Mouse (Mus musculus) ES-CJ7 (cell line): ENCODE results near the gene Hist1h2bb.
A peak's percentile ranks its signal among the peaks of the same experiment; 100 is the strongest.
"Not testable (repeated sequence)": the region's sequence is repeated elsewhere in the genome, so short reads cannot be mapped to it uniquely, and the experiment has no call there.

Experiments used
- DNase-seq: peaks from one replicate; pipeline ENCODE4 v3.0.0; 2011; ENCODE audit warnings: low read depth, low spot score

The Hist1h2bb gene

GRCm38 (mm10) chr13:23746201-23747080 is at the start of gene Hist1h2bb:
Hist1h2bb (plus strand) TSS chr13:23746734.
- peak; percentile 98 for DNase-seq

GRCm38 (mm10) chr13:23697491-23698299 is 48.8 kb upstream of the Hist1h2bb start:
- DNase-seq = peak; percentile 82

GRCm38 (mm10) chr13:23698300-23698693 is 48.2 kb upstream of the Hist1h2bb start, which contains the start of gene Hist1h4c:
Hist1h4c (minus strand) TSS chr13:23698454.
- DNase-seq = peak; percentile 98

- no peak for DNase-seq
These were observed 47.5 kb upstream of the Hist1h2bb start for GRCm38 (mm10) chr13:23698996-23699395.

DNA sequence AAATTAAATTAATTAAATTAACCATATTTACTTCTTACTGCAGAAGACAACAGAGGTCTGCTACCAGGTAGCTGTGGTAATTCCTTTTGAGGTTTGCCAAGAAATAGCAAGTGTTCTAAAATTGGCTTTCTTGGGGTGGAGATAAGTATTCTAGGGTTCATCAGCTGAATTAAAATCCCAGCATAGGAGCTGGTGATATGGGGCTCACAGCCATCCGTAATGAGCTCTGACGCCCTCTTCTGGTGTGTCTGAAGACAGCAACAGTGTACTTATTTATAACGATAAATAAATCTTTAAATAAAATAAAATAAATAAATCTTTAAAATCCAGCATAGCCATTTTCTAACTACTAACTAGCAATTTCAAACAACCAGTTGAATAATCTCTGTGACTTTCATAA is 46.8 kb upstream of the Hist1h2bb start:
- DNase-seq = no peak

DNA sequence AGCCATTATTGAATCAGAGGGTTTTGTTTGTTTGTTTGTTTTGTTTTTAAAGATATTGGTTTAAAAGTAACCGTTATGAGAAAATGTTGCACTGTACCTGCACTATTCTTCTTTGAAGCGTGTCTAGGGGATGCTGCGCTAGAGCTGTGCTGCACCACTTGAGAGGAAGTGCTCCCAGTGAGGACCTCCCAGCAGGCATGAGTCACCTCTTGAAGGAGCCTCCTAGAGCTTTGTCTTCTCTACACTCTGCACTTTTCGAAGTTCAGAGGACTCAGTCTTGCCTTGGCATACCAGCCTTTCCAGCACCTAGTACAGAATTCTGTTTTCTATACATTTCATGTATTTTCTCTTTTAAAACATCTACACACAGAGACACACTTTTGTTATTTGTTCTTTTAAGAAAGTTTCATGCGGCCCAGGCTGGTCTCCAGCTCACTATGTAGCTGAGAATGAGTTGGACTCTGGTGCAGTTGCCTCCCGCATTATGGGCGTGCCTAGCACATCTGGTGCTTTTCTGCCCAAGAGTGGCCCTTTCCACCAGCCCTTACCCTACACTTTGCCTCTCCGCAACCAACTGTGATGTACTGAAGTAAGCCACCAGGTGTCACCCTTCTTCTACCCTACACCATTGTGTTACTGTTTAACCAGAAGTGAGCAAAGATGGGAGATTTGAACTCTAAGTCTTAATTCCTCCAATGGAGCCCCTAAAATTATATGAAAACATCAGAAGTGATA is 45.6 kb upstream of the Hist1h2bb start:
- DNase-seq = peak; percentile 90

DNA sequence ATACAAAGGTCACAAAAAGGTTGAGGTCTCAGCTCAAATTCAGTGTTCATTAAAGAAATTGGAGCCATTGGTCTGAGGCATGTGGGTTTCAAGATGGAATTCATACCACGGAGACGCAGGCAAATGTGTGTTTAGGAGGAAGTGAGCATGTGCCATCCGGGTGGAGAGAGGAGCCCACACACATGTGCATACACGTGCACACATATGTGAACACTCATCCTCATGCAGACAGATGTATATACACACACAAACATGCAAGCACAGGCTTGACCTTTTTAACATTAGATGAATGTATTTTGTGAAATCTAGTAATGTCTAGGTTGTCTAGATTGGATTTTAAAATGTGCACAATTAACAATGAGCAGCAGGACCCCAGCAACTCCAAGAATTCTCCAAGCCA is 44.3 kb upstream of the Hist1h2bb start:
- no peak for DNase-seq

GRCm38 (mm10) chr13:23702801-23703200 is 43.7 kb upstream of the Hist1h2bb start:
- not testable (repeated sequence) for DNase-seq

DNA sequence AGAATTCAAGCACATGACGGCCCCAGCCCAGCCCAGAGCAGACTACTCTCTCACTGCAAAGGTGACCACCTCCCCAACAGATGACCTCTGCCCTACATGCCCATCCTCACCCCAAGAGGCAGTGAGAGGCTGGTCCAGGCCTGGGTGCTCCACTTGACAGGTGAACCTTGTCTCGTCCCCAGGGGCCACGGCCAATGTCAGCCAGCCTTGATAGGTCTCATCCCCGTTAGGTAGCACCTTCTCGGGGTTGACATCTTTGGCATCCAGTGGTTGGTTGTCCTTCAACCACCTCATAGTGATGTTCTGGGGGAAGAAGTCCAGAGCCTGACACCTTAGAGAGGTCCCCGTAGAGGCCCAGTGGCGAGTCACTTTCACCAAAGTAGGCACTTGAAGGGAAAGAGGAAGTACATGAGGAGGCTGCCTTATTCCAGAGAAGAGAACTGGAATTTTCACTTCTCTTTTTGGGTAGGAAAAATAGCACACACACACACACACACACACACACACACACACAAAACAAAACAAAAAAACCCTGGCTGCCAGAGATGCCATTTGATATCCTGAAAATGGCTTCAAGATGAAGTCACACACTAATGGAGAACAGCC is 40.7 kb upstream of the Hist1h2bb start:
- DNase-seq = no peak

DNA sequence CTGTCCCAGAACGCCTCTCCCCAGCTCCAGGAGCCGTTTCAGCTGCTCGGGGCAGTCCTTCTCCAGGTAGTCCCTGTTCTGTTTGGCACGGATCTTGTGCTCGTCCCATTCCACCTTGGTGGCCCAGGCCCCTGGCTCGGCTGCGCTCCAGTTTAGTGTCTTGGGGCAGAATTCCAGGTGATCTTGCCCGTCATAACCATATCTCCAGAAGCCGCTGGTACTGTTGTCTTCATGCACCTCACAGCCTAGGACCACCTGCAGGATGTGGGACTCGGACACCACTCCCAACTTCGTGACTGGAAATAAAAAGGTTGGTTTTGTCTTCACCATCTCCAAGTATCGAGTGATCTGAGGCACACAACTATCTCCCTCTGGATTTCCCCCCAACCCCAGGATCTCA is 39.8 kb upstream of the Hist1h2bb start:
- no peak for DNase-seq

DNA sequence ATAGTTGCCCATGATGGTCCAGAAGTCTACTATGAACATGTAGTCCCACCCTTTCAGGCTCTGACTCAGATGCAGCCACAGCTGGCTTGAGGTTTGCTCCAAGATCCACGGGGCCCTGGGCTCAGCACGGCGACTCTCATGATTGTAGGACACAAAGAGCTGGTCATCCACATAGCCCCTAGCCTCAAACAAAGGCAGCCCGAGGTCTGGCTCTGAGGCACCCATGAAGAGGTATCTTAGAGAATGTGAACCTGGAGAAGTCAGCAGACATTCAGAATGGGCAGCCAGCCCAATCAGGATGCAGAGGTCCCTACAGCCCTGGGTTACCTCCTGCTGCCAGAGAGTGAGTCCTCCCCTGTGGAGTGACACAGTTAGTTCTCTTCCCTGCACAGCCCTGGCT is 38.5 kb upstream of the Hist1h2bb start:
- no peak for DNase-seq

GRCm38 (mm10) chr13:23708654-23709053 is 37.9 kb upstream of the Hist1h2bb start:
- DNase-seq = no peak

- no peak for DNase-seq
These were observed 36.7 kb upstream of the Hist1h2bb start for GRCm38 (mm10) chr13:23709714-23710373.

GRCm38 (mm10) chr13:23710374-23711089 is 36.0 kb upstream of the Hist1h2bb start, which contains the start of gene Hfe:
Hfe (minus strand) TSS chr13:23710854.
- peak; percentile 27 for DNase-seq

DNA sequence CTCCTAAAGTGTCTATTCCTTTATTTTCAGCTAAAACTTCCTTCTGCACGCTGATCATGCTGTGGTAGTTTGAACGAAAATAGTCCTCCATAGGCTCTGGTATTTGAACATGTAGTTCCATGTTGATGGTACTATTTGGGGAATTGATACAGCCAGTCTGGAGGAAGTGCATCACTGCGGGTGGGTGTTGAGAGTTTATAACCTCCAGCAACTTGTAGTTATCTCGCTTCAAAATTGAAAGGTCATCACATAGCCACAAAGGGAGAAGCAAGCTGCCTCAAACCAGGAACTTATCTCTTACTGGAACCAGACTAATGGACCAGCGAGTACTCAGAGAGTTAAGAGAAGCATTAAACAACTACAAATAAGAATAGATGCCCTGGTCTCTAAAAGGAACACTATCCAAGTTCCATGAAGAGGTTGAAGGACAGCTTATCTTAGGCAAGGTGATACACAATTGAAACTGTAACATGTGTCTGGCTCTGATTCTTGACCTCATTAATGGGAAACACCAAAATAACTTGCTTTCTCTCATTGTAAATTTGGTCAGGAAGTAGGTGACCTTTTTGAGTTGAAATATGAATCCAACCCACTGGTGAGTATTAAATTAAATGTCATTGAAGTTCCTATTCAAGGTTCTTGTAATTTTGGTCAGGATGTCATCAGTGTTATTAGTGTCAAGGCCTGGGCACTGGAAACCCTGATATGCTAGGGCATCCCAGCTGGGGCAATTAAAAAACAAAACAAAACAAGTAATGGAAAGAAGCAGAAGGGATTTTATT is 30.1 kb upstream of the Hist1h2bb start:
- no peak for DNase-seq

- DNase-seq = no peak
These were observed 29.4 kb upstream of the Hist1h2bb start for GRCm38 (mm10) chr13:23717176-23717575.

DNA sequence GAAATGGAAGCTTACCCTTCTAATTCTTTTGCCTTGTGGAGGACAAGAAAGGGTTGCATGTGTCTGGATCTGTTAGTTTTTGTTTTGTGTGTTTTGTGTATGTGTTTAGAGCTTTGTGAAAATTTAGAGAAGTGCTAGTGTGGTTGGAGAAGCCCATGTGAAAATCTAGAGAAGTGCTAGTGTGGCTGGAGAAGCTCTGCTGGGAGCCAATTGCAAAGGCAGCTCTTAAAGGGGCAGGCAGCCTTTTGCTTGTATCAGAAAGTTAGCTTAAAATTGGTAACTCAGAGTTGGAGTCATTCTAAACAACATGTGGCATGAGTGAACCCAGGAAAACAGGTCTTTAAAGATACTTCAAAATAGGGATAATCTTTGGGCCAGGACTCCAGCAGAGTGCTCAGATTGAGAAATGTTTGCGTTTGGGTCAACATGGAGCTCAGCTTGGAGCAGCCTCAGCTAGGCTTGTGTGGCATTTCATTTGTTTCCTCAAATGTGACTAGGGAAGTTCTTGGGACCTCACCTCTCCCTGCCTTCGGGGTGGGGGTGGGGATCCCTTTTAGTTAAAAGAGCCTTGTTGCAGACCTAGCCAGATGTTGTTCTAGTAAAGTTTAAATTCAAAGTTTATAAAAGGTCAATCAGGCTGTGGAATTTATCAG is 28.8 kb upstream of the Hist1h2bb start:
- not testable (repeated sequence) for DNase-seq

GRCm38 (mm10) chr13:23724239-23724638 is 22.3 kb upstream of the Hist1h2bb start:
- DNase-seq = no peak

DNA sequence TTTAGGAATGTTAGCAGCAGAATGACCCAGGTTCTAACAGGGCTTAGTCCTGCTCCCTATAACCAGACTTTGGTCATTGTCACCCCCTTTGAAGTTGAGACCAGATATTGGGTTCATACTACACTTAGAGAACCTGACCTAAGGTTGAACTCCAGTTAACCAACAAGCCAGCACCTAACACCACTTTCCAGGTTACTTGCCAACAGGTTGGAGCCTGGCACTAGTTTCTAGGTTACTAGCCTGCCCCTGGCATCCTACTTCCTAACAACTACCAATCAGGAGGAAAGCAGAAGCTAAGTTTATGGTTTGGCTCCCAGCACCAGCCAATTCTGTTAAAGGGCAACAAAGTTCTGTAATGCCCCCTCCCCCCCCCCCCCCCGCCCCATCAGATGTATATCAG is 21.3 kb upstream of the Hist1h2bb start:
- DNase-seq = no peak
